Mouse (Mus musculus): ENCODE results near the gene Nrxn2. TPM values are rescaled to one million over a fixed set of nuclear protein-coding genes. Genes with fewer than 3 reads are reported as not detected.

The Nrxn2 gene
- polyA plus RNA-seq, 1 experiment from 2014 or later: 1.4 TPM

DNA sequence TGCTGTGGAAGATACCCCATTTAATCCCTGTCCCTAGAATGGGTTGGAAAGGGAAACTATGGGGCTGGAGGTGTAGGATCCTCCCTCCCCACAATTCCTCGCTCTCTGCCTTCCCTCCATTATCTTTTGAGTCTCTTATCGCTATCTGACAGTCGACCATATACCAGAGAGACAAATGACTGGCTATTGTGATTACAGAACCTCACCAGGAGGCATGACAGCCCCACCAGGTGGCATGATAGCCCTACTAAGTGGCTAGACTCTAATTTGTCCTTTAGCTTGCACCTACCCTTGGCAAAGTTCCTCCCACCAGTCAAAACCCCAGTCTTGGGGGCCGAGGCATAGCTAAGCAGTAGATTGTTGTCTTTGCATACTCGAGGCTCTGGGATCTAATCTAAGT lies 30.2 kb downstream of the Nrxn2 start:
- Histone ChIP-seq H3K27ac (ENCODE audit: low read depth, low read length) (no peak overlapping the region), H3K9me3 (ENCODE audit: control insufficient read depth) (no peaks in the 10 kb centered on the region), H3K4me2 (replicated peaks; ENCODE audit: low read depth) (peak overlapping the region; percentile 59), H3K4me3 (ENCODE audit: low read depth, low read length) (peak overlapping the region; percentile 21; the same call in 1 of the 2 replicates), H3K9ac (ENCODE audit: low read depth, low read length) (no peak overlapping the region), H3K27me3 (replicated peaks; ENCODE audit: control insufficient read depth, insufficient read depth, low read length) (0 out of 2 replicates have a peak, but pooled peaks cover 7% of the 10 kb centered on the region), H3K36me3 (ENCODE audit: control insufficient read depth, insufficient read depth) (no peaks in the 10 kb centered on the region), H3K4me1 (replicated peaks; ENCODE audit: control insufficient read depth, insufficient read depth, low read length) (no peaks in the 10 kb centered on the region; the same call in 1 of the 2 replicates)
- no peak for ATAC-seq
- WGBS: 23% methylated on average over 5 of the region's 5 CpGs
- TF ChIP-seq CTCF (IDR thresholded peaks at IDR 0.05; ENCODE audit: low read depth): no peak

DNA sequence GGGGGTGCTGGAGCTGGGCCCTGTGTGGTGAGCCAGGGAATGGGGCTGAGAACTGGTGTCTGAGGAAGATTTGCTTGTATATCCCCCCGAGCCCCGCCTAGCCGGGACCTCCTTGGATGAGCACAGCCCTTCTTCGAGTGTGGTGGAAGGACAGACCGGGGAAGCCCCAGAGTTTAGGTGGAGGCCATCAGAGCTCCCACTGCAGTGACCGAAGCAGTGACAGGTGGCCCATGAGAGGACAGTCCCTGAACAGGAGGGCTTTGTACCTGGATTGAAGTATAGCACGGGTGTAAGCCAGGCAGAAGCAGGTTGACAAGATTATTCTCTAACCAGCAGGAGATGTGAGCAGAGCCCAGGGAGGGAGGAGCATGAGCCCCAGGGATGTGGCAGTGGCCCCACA lies 31.3 kb downstream of the Nrxn2 start:
- 0 out of 2 replicates have a peak, but pooled peaks cover 7% of the 10 kb centered on the region for H3K27me3 ChIP-seq (replicated peaks; ENCODE audit: control insufficient read depth, insufficient read depth, low read length)
- H3K27ac ChIP-seq (ENCODE audit: low read depth, low read length): no peak overlapping the region
- no peaks in the 10 kb centered on the region for H3K36me3 ChIP-seq (ENCODE audit: control insufficient read depth, insufficient read depth)
- no peaks in the 10 kb centered on the region for H3K9me3 ChIP-seq (ENCODE audit: control insufficient read depth)
- TF ChIP-seq CTCF (IDR thresholded peaks at IDR 0.05; ENCODE audit: low read depth): no peak
- no peak overlapping the region for H3K4me2 ChIP-seq (replicated peaks; ENCODE audit: low read depth)
- no peak overlapping the region for H3K4me3 ChIP-seq (ENCODE audit: low read depth, low read length)
- H3K9ac ChIP-seq (ENCODE audit: low read depth, low read length): no peak overlapping the region
- H3K4me1 ChIP-seq (replicated peaks; ENCODE audit: control insufficient read depth, insufficient read depth, low read length): no peaks in the 10 kb centered on the region; the same call in 1 of the 2 replicates
- WGBS: 68% methylated on average over 7 of the region's 7 CpGs
- no peak for ATAC-seq

DNA sequence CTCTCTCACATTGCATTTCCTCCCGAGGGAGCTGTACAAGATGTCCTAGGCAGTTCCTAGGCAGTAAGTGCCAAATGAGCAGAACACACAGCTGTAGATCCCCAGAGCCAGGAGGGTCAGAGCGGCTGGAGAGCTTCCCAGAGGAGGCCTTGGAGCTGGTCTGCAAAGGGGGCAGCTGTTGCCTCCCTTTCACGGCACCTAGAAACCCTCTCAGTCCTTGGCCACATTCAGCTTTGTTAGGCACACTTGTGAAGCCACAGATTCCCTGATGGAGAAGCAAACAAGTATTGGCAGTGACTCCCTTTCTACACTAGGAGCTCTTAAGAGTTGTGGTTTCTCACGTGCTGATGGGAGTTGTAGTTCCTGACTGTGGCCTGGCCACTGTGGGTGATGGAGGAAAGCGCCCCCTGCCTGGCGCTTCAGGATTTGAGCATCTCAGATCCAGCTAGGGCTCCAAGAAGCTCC lies 33.5 kb downstream of the Nrxn2 start:
- no peaks in the 10 kb centered on the region; the same call in 1 of the 2 replicates for H3K4me1 ChIP-seq (replicated peaks; ENCODE audit: control insufficient read depth, insufficient read depth, low read length)
- 30% methylated on average over 6 of the region's 6 CpGs for WGBS
- no peaks in the 10 kb centered on the region for H3K36me3 ChIP-seq (ENCODE audit: control insufficient read depth, insufficient read depth)
- H3K9me3 ChIP-seq (ENCODE audit: control insufficient read depth): no peaks in the 10 kb centered on the region
- H3K27ac ChIP-seq (ENCODE audit: low read depth, low read length): no peak overlapping the region
- H3K27me3 ChIP-seq (replicated peaks; ENCODE audit: control insufficient read depth, insufficient read depth, low read length): no peaks in the 10 kb centered on the region
- H3K9ac ChIP-seq (ENCODE audit: low read depth, low read length): no peak overlapping the region
- TF ChIP-seq CTCF (IDR thresholded peaks at IDR 0.05; ENCODE audit: low read depth): peak; percentile 93
- peak overlapping the region; percentile 27 for H3K4me2 ChIP-seq (replicated peaks; ENCODE audit: low read depth)
- H3K4me3 ChIP-seq (ENCODE audit: low read depth, low read length): no peak overlapping the region
- ATAC-seq: peak; percentile 70

DNA sequence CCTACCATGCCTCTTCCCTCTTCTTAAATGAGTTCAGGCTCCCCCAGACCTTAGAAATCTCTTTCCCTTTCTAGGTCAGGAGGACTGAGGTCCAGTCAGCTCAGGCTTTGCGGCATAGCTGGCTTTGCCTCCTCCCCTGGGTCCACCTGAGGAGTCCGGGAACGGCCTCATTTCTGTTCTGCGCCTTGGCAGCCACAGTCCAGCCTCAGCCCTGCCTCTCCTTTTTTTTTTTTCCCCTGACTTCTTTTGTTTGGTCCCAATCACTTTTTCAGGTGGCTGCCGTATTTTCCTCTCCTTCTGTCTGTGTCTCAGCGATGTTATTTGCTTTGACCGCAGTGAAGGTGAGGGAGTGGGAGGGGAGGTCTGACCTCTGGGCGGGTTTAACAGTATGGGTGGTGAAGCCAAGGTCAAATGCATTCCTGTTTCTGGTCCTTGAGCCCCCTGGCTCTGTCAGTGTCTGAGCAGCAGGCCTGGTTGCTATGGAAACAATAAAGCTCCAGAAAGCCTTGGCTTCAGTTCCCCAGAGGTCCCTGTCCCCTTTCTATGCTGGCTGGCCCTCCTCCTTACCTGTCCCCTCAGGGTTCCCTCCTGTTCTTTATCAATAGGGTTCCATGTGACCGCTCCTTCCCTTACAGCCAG lies 34.3 kb downstream of the Nrxn2 start:
- no peaks in the 10 kb centered on the region; the same call in 1 of the 2 replicates for H3K4me1 ChIP-seq (replicated peaks; ENCODE audit: control insufficient read depth, insufficient read depth, low read length)
- no peaks in the 10 kb centered on the region for H3K27me3 ChIP-seq (replicated peaks; ENCODE audit: control insufficient read depth, insufficient read depth, low read length)
- H3K9ac ChIP-seq (ENCODE audit: low read depth, low read length): no peak overlapping the region
- ATAC-seq: no peak
- no peak overlapping the region for H3K4me2 ChIP-seq (replicated peaks; ENCODE audit: low read depth)
- no peaks in the 10 kb centered on the region for H3K9me3 ChIP-seq (ENCODE audit: control insufficient read depth)
- no peak for TF ChIP-seq CTCF (IDR thresholded peaks at IDR 0.05; ENCODE audit: low read depth)
- 49% methylated on average over 9 of the region's 9 CpGs for WGBS
- H3K4me3 ChIP-seq (ENCODE audit: low read depth, low read length): no peak overlapping the region
- H3K27ac ChIP-seq (ENCODE audit: low read depth, low read length): no peak overlapping the region
- H3K36me3 ChIP-seq (ENCODE audit: control insufficient read depth, insufficient read depth): no peaks in the 10 kb centered on the region

DNA sequence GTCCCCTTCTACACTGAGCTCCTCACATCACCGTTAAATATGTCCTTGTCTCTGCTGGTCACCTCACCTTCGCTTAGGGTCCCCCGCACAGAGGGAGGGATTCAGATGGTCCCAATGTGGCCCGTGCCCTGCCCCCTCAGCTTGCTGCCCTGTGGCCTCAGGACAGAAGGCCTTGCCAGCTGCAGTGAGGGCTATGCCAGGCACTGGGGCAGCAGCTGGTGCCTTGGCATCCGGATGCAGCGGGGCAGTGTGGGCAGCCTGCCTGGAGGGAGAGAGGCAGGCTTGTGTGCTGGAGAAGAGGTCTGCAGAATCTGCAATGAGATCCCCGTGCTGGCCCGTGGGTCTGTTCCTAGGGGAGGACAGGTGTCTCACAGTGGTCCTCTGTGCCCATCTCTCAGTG lies 34.8 kb downstream of the Nrxn2 start:
- WGBS: 81% methylated on average over 8 of the region's 8 CpGs
- Histone ChIP-seq H3K4me3 (ENCODE audit: low read depth, low read length) (no peak overlapping the region), H3K27me3 (replicated peaks; ENCODE audit: control insufficient read depth, insufficient read depth, low read length) (no peaks in the 10 kb centered on the region), H3K4me1 (replicated peaks; ENCODE audit: control insufficient read depth, insufficient read depth, low read length) (no peaks in the 10 kb centered on the region), H3K9ac (ENCODE audit: low read depth, low read length) (no peak overlapping the region), H3K27ac (ENCODE audit: low read depth, low read length) (no peak overlapping the region), H3K36me3 (ENCODE audit: control insufficient read depth, insufficient read depth) (no peaks in the 10 kb centered on the region), H3K4me2 (replicated peaks; ENCODE audit: low read depth) (no peak overlapping the region), H3K9me3 (ENCODE audit: control insufficient read depth) (no peaks in the 10 kb centered on the region)
- no peak for TF ChIP-seq CTCF (IDR thresholded peaks at IDR 0.05; ENCODE audit: low read depth)
- no peak for ATAC-seq

DNA sequence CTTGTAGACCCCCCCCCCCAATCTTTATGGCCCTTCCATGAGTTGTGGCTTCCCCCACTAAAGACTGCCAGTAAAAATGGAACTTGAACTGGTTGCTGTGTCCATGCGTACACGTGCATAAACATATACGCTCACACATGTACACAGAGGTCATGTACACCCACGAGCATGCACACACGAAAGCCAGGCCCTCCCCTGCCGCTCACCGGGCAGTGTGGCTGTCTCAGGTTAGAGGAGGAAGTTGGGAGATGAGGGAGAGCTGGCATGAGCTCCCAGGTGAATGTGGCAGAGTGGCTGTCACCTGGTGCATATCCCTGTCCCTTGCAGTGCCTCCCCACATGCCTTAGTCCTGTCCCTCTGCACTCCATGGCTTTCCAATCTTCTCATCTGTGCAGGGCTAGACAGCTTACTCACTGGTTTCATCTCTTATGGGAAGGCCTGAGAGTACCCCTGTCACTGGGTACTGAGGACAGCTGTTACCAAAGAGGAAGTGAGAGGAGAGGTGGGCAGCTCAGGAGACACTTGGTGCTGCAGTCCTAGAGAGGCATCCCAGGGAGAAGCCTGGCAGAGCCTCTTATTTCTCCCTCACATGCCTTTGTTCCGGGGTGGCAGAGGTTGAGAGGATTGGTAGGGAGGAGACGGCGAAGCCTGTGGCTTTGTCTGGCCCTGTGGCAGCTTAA lies 35.6 kb downstream of the Nrxn2 start:
- no peaks in the 10 kb centered on the region for H3K4me1 ChIP-seq (replicated peaks; ENCODE audit: control insufficient read depth, insufficient read depth, low read length)
- no peak overlapping the region for H3K27ac ChIP-seq (ENCODE audit: low read depth, low read length)
- no peak overlapping the region for H3K4me3 ChIP-seq (ENCODE audit: low read depth, low read length)
- WGBS: 80% methylated on average over 10 of the region's 10 CpGs
- no peak overlapping the region for H3K9ac ChIP-seq (ENCODE audit: low read depth, low read length)
- no peaks in the 10 kb centered on the region for H3K36me3 ChIP-seq (ENCODE audit: control insufficient read depth, insufficient read depth)
- no peak for TF ChIP-seq CTCF (IDR thresholded peaks at IDR 0.05; ENCODE audit: low read depth)
- no peaks in the 10 kb centered on the region for H3K9me3 ChIP-seq (ENCODE audit: control insufficient read depth)
- no peaks in the 10 kb centered on the region for H3K27me3 ChIP-seq (replicated peaks; ENCODE audit: control insufficient read depth, insufficient read depth, low read length)
- no peak overlapping the region for H3K4me2 ChIP-seq (replicated peaks; ENCODE audit: low read depth)
- ATAC-seq: no peak

All from intestine, postnatal 0 days (tissue).